Mouse (Mus musculus) CH12.LX (cell line): Measurements from ENCODE around the gene Gfm2. TPM values are rescaled to one million over a fixed set of nuclear protein-coding genes. Genes with fewer than 3 reads are reported as not detected.
A peak's percentile ranks its signal among the peaks of the same experiment; 100 is the strongest.
"Not testable (repeated sequence)": the region's sequence is repeated elsewhere in the genome, so short reads cannot be mapped to it uniquely, and the experiment has no call there.

Experiments used
- DNase-seq: peaks from one replicate; pipeline ENCODE4 v3.0.0-alpha.2; 2013; ENCODE audit errors: extremely low read depth
- H3K27ac ChIP-seq: 2 replicates; pipeline ENCODE4 v1.5.1; 2012; ENCODE audit warnings: low read depth, mild to moderate bottlenecking, control low read depth, moderate library complexity; ENCODE audit not compliant: insufficient read depth
- H3K27me3 ChIP-seq: replicated peaks from 2 replicates; pipeline ENCODE3; 2012; ENCODE audit warnings: inconsistent platforms
- H3K36me3 ChIP-seq, 2 experiments: replicated peaks in 1 of 2; 2 replicates each; pipeline versions ENCODE3 to v1.6.1; 2012; ENCODE audit warnings: inconsistent platforms in 1 of 2, low read length in 1 of 2, mild to moderate bottlenecking in 1 of 2, mixed read lengths in 1 of 2, moderate library complexity in 1 of 2; ENCODE audit not compliant: control insufficient read depth in 1 of 2, insufficient read depth in 1 of 2
- H3K4me1 ChIP-seq, 2 experiments: 2 replicates each; pipeline ENCODE4 v1.6.1; 2012; ENCODE audit warnings: inconsistent platforms in 1 of 2, moderate library complexity in 1 of 2; ENCODE audit not compliant: insufficient read depth in 2 of 2, control insufficient read depth in 1 of 2
- H3K4me2 ChIP-seq: 2 replicates; pipeline ENCODE4 v1.6.1; 2012; ENCODE audit warnings: low read depth, mild to moderate bottlenecking, control low read depth; ENCODE audit not compliant: poor library complexity, insufficient read depth, severe bottlenecking
- H3K4me3 ChIP-seq, 3 experiments: fragments of 150-350 bp in 1 of 3; sonication (generic) in 1 of 3; replicated peaks in 1 of 3; 2 replicates each; pipeline versions ENCODE3 to v1.5.1; 2011 to 2012; ENCODE audit warnings: low read depth in 2 of 3, low read length in 2 of 3, mild to moderate bottlenecking in 2 of 3, moderate library complexity in 2 of 3, control low read depth in 1 of 3, improper control_type of control experiment in 1 of 3, inconsistent platforms in 1 of 3, mixed read lengths in 1 of 3; ENCODE audit not compliant: poor library complexity in 1 of 3
- H3K79me2 ChIP-seq: replicated peaks from 2 replicates; pipeline ENCODE4 v1.6.1; 2012; ENCODE audit warnings: mild to moderate bottlenecking, moderate library complexity; ENCODE audit not compliant: control insufficient read depth, poor library complexity, insufficient read depth, severe bottlenecking; ENCODE audit errors: extremely low read depth
- H3K9ac ChIP-seq: 2 replicates; pipeline ENCODE4 v1.6.1; 2012; ENCODE audit warnings: low read depth, mild to moderate bottlenecking, control low read depth, moderate library complexity; ENCODE audit not compliant: insufficient read depth
- H3K9me3 ChIP-seq: replicated peaks from 2 replicates; pipeline ENCODE3; 2012; ENCODE audit warnings: low read length, inconsistent platforms, mixed read lengths
- BHLHE40 ChIP-seq: IDR thresholded peaks from 2 replicates; pipeline ENCODE4 v1.6.1; 2011; ENCODE audit warnings: mild to moderate bottlenecking, low read depth, low read length, improper control_type of control experiment
- CTCF ChIP-seq, 2 experiments: IDR thresholded peaks in 1 of 2; conservative IDR thresholded peaks in 1 of 2; 2 replicates each; pipeline ENCODE4 v1.5.1; 2011 to 2012; ENCODE audit warnings: low read depth in 2 of 2, low read length in 2 of 2, improper control_type of control experiment in 1 of 2, inconsistent platforms in 1 of 2, mild to moderate bottlenecking in 1 of 2, moderate library complexity in 1 of 2
- ELF1 ChIP-seq: IDR thresholded peaks from 2 replicates; pipeline ENCODE4 v1.6.1; 2014; ENCODE audit warnings: low read depth, mild to moderate bottlenecking, inconsistent platforms, low read length, improper control_type of control experiment
- ETS1 ChIP-seq: conservative IDR thresholded peaks from 2 replicates; pipeline ENCODE4 v1.6.1; 2012; ENCODE audit warnings: low read depth, mild to moderate bottlenecking, inconsistent platforms, low read length, improper control_type of control experiment, moderate library complexity
- GABPA ChIP-seq: IDR thresholded peaks from 2 replicates; pipeline ENCODE4 v1.6.1; 2012; ENCODE audit warnings: low read depth, low read length, improper control_type of control experiment, inconsistent platforms; ENCODE audit not compliant: insufficient replicate concordance
- JUN ChIP-seq: IDR thresholded peaks from 2 replicates; pipeline ENCODE4 v1.6.1; 2011; ENCODE audit warnings: low read depth, mild to moderate bottlenecking, low read length, improper control_type of control experiment, moderate library complexity; ENCODE audit not compliant: insufficient read depth
- JUND ChIP-seq: conservative IDR thresholded peaks from 2 replicates; pipeline ENCODE4 v1.6.1; 2011; ENCODE audit warnings: low read depth, low read length, improper control_type of control experiment
- KAT2A ChIP-seq: IDR thresholded peaks from 2 replicates; pipeline ENCODE4 v1.6.1; 2012; ENCODE audit warnings: low read length, improper control_type of control experiment, inconsistent platforms; ENCODE audit not compliant: insufficient replicate concordance
- MAFK ChIP-seq: IDR thresholded peaks from 2 replicates; pipeline ENCODE4 v1.6.1; 2011; ENCODE audit warnings: low read length, improper control_type of control experiment; ENCODE audit not compliant: insufficient replicate concordance
- MAX ChIP-seq: IDR thresholded peaks from 2 replicates; pipeline ENCODE4 v1.6.1; 2011; ENCODE audit warnings: low read length, improper control_type of control experiment
- MAZ ChIP-seq: IDR thresholded peaks from 2 replicates; pipeline ENCODE4 v1.6.1; 2012; ENCODE audit warnings: low read depth, mild to moderate bottlenecking, inconsistent platforms, low read length, improper control_type of control experiment, moderate library complexity
- MEF2A ChIP-seq: IDR thresholded peaks from 2 replicates; pipeline ENCODE4 v1.6.1; 2014; ENCODE audit warnings: low read depth, mild to moderate bottlenecking, inconsistent platforms, low read length, improper control_type of control experiment, borderline replicate concordance
- MXI1 ChIP-seq: IDR thresholded peaks from 2 replicates; pipeline ENCODE4 v1.6.1; 2011; ENCODE audit warnings: mild to moderate bottlenecking, low read depth, low read length, improper control_type of control experiment
- MYC ChIP-seq: IDR thresholded peaks from 2 replicates; pipeline ENCODE4 v1.6.1; 2011; ENCODE audit warnings: low read depth, mild to moderate bottlenecking, improper control_type of control experiment, low read length
- NRF1 ChIP-seq: IDR thresholded peaks from 2 replicates; pipeline ENCODE4 v1.6.1; 2014; ENCODE audit warnings: low read depth, mild to moderate bottlenecking, inconsistent platforms, low read length, improper control_type of control experiment, moderate library complexity
- POLR2AphosphoS2 ChIP-seq: IDR thresholded peaks from 2 replicates; pipeline ENCODE4 v1.6.1; 2011; ENCODE audit warnings: low read depth, low read length, improper control_type of control experiment
- RAD21 ChIP-seq: IDR thresholded peaks from 2 replicates; pipeline ENCODE4 v1.6.1; 2011; ENCODE audit warnings: low read depth, mild to moderate bottlenecking, low read length, improper control_type of control experiment, moderate library complexity
- TBP ChIP-seq: conservative IDR thresholded peaks from 2 replicates; pipeline ENCODE4 v1.6.1; 2011; ENCODE audit warnings: low read depth, low read length, improper control_type of control experiment
- TCF12 ChIP-seq: IDR thresholded peaks from 2 replicates; pipeline ENCODE4 v1.6.1; 2014; ENCODE audit warnings: low read depth, mild to moderate bottlenecking, inconsistent platforms, low read length, improper control_type of control experiment
- UBTF ChIP-seq: IDR thresholded peaks from 2 replicates; pipeline ENCODE4 v1.6.1; 2012; ENCODE audit warnings: low read depth, mild to moderate bottlenecking, inconsistent platforms, low read length, improper control_type of control experiment, moderate library complexity
- USF2 ChIP-seq: conservative IDR thresholded peaks from 2 replicates; pipeline ENCODE4 v1.6.1; 2011; ENCODE audit warnings: low read depth, low read length, improper control_type of control experiment
- ZC3H11A ChIP-seq: IDR thresholded peaks from 2 replicates; pipeline ENCODE4 v1.6.1; 2012; ENCODE audit warnings: low read depth, mild to moderate bottlenecking, inconsistent platforms, low read length, improper control_type of control experiment
- ZKSCAN1 ChIP-seq: IDR thresholded peaks from 2 replicates; pipeline ENCODE4 v1.6.1; 2012; ENCODE audit warnings: low read depth, inconsistent platforms, low read length, improper control_type of control experiment, borderline replicate concordance
- ZNF384 ChIP-seq: IDR thresholded peaks from 2 replicates; pipeline ENCODE4 v1.6.1; 2012; ENCODE audit warnings: low read depth, low read length, improper control_type of control experiment, inconsistent platforms
- dilution Hi-C: fragments of 300-500 bp; cut with MboI; formaldehyde crosslinking; loops from 2 replicates; pipeline ENCODE4 v1.14.3; 2020; ENCODE audit warnings: low sequenced_read_pairs; ENCODE audit not compliant: extremely low pct_unique_long_range_greater_than_20kb, extremely low pct_ligation_motif_present
- in situ Hi-C: fragments of 300-500 bp; cut with MboI; formaldehyde crosslinking; loops from 3 replicates; pipeline ENCODE4 v1.14.3; 2019; ENCODE audit warnings: low sequenced_read_pairs, low pct_ligation_motif_present, low pct_unique_long_range_greater_than_20kb, mixed read lengths
- polyA plus RNA-seq: library from polyadenylated mRNA; unstranded; fragments of >175 nt; gene quantifications from 2 replicates; pipeline ENCODE4 v1.2.1, GENCODE M21; 2012; ENCODE audit warnings: low read depth; ENCODE audit not compliant: insufficient read length
- total RNA-seq, 2 experiments: library from RNA; depleted of rRNA; stranded (reverse); fragments of 300-350 nt in 1 of 2; fragments of >200 nt in 1 of 2; gene quantifications; 2 replicates each; pipeline ENCODE4 v1.2.3; 2012 to 2014

Gfm2 gene
- total and polyA plus RNA-seq, 3 experiments, result 35.5 to 38.0 (median 37.4) TPM

- H3K27me3 ChIP-seq, H3K27ac ChIP-seq, H3K9me3 ChIP-seq, dilution Hi-C loops, in situ Hi-C loops: not testable (repeated sequence)
- peaks cover 0 to 23% of the 10 kb centered on the region in 2 experiments; a peak in 2 of 4 replicates for H3K4me1 ChIP-seq
- peaks cover 32% of the 10 kb centered on the region for H3K79me2 ChIP-seq
- peak overlapping the region; percentile 93 for H3K4me2 ChIP-seq
- H3K4me3 ChIP-seq, result peak overlapping the region; percentile 84 to 95 (median 90)
- peak in 1 of 2 experiments; percentile 18; a peak in 1 of 4 replicates for TF ChIP-seq CTCF (conservative IDR thresholded peaks at IDR 0.05 in 1 of 2, IDR thresholded peaks at IDR 0.05 in 1 of 2; ENCODE audit: low read depth in 2 of 2, low read length in 2 of 2)
- TF ChIP-seq TBP, result 0 out of 2 replicates have a peak, but pooled peaks have one; percentile 69
- TF ChIP-seq MYC, result peak; percentile 68; the same call in 1 of the 2 replicates
- peaks cover 18 to 47% of the 10 kb centered on the region in 2 experiments for H3K36me3 ChIP-seq
- H3K9ac ChIP-seq, result peak overlapping the region; percentile 89
- peak; percentile 29 for DNase-seq
Observed at GRCm38 (mm10) chr13:97138404-97138931, 731 bp downstream of the Gfm2 start.

GRCm38 (mm10) chr13:97142321-97142720, 4.6 kb downstream of the Gfm2 start:
- no peaks in the 10 kb centered on the region for H3K27me3 ChIP-seq
- H3K27ac ChIP-seq, result no peak overlapping the region
- dilution Hi-C loops, result no loop called here
- H3K4me1 ChIP-seq, result peaks cover 0 to 20% of the 10 kb centered on the region in 2 experiments; a peak in 2 of 4 replicates
- no peak overlapping the region for H3K4me2 ChIP-seq
- H3K4me3 ChIP-seq, result no peak overlapping the region
- peaks cover 22% of the 10 kb centered on the region for H3K79me2 ChIP-seq
- no peaks in the 10 kb centered on the region for H3K9me3 ChIP-seq
- peaks cover 25 to 53% of the 10 kb centered on the region in 2 experiments for H3K36me3 ChIP-seq
- in situ Hi-C loops, result no loop called here
- TF ChIP-seq POLR2AphosphoS2 (no peak), GABPA (no peak), ZNF384 (no peak), ZKSCAN1 (no peak), MAX (no peak), JUND (no peak), MXI1 (no peak)
- H3K9ac ChIP-seq, result no peak overlapping the region
- no peak for DNase-seq

GRCm38 (mm10) chr13:97145834-97146233, 8.1 kb downstream of the Gfm2 start:
- dilution Hi-C loops (no loop called here), in situ Hi-C loops (no loop called here)
- Histone ChIP-seq H3K79me2 (0 out of 2 replicates have a peak, but pooled peaks cover under 1% of the 10 kb centered on the region), H3K27ac (no peak overlapping the region), H3K4me3 (no peak overlapping the region), H3K36me3 (peaks cover 51 to 73% of the 10 kb centered on the region in 2 experiments), H3K9me3 (no peaks in the 10 kb centered on the region), H3K4me2 (no peak overlapping the region), H3K4me1 (peaks cover 0 to under 1% of the 10 kb centered on the region in 2 experiments; a peak in 1 of 4 replicates), H3K27me3 (no peaks in the 10 kb centered on the region), H3K9ac (no peak overlapping the region)
- peak; percentile 67 for DNase-seq
- no peak for TF ChIP-seq USF2
- TF ChIP-seq ELF1, result no peak
- TF ChIP-seq POLR2AphosphoS2, result no peak
- TF ChIP-seq ZC3H11A, result no peak
- TF ChIP-seq TCF12, result no peak
- TF ChIP-seq BHLHE40, result no peak
- TF ChIP-seq UBTF, result no peak
- no peak for TF ChIP-seq KAT2A
- TF ChIP-seq MAX, result no peak
- no peak for TF ChIP-seq JUN
- TF ChIP-seq CTCF (conservative IDR thresholded peaks at IDR 0.05 in 1 of 2, IDR thresholded peaks at IDR 0.05 in 1 of 2; ENCODE audit: low read depth in 2 of 2, low read length in 2 of 2), result peak; percentile 54 to 71
- peak; percentile 15 for TF ChIP-seq RAD21
- no peak for TF ChIP-seq MEF2A
- TF ChIP-seq ETS1, result no peak
- peak; percentile 61; the same call in 1 of the 2 replicates for TF ChIP-seq MYC
- TF ChIP-seq MAFK, result no peak
- TF ChIP-seq NRF1, result no peak
- TF ChIP-seq ZNF384, result no peak
- TF ChIP-seq MAZ, result no peak
